Mouse (Mus musculus): ENCODE measurements around the gene Gal. TPM values are rescaled to one million over a fixed set of nuclear protein-coding genes. Genes with fewer than 3 reads are reported as not detected.
A peak's percentile ranks its signal among the peaks of the same experiment; 100 is the strongest.

The Gal gene
- polyA plus RNA-seq (2015; fragmentation: Nextera tagmentation; extraction: Ambion mirVana): 0.68 and 1.0 TPM in 2 replicates

DNA sequence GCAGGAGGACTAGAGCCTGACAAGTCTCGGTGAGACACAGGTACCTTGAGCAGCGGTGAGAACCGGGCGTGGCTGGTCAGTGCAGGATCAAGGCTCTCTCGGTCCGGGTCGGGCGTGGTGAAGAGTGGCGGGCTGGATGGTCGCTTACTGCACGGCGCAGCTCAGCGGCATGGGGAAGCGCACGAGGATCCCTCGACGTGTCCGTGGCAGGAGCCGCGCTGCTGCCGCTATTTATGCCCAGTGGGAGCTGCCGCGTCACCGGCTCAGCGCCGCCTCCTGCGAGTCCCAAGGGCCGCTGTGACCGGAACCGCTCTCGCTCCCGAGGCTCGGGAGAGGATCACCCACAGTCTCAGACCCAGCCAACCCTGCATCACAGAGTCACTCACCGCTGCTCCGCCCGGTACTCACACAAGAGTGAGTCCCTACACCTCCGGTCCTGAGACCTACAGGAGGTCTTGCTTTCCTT is at the start of gene Gal:
Gene Gal, minus strand, starts transcription at position 277 of the 466 bp plus-strand sequence.
- Histone ChIP-seq H3K9ac (peak within 1 kb of the TSS; percentile 19), H3K36me3 (no peaks in the 10 kb centered on the region), H3K9me3 (no peaks in the 10 kb centered on the region), H3K4me2 (peak within 1 kb of the TSS; percentile 57), H3K4me1 (peaks cover 7% of the 10 kb centered on the region), H3K27ac (no peak within 1 kb of the TSS), H3K4me3 (peak within 1 kb of the TSS; percentile 31), H3K27me3 (peaks cover 30% of the 10 kb centered on the region)
- 3% methylated on average over 37 of the region's 37 CpGs for WGBS
- peak; percentile 46 for ATAC-seq (ENCODE audit: borderline replicate concordance, extremely low read depth, low FRiP score, low TSS enrichment)

- ATAC-seq (ENCODE audit: borderline replicate concordance, extremely low read depth, low FRiP score, low TSS enrichment): no peak
- 91% methylated on average over 3 of the region's 3 CpGs for WGBS
- Histone ChIP-seq H3K4me3 (no peak overlapping the region), H3K27me3 (no peaks in the 10 kb centered on the region), H3K4me1 (no peaks in the 10 kb centered on the region), H3K36me3 (peaks cover 93% of the 10 kb centered on the region), H3K9me3 (no peaks in the 10 kb centered on the region), H3K4me2 (no peak overlapping the region), H3K9ac (no peak overlapping the region), H3K27ac (no peak overlapping the region)
These were observed 45.6 kb upstream of the Gal start for GRCm38 (mm10) chr19:3459986-3460385.

DNA sequence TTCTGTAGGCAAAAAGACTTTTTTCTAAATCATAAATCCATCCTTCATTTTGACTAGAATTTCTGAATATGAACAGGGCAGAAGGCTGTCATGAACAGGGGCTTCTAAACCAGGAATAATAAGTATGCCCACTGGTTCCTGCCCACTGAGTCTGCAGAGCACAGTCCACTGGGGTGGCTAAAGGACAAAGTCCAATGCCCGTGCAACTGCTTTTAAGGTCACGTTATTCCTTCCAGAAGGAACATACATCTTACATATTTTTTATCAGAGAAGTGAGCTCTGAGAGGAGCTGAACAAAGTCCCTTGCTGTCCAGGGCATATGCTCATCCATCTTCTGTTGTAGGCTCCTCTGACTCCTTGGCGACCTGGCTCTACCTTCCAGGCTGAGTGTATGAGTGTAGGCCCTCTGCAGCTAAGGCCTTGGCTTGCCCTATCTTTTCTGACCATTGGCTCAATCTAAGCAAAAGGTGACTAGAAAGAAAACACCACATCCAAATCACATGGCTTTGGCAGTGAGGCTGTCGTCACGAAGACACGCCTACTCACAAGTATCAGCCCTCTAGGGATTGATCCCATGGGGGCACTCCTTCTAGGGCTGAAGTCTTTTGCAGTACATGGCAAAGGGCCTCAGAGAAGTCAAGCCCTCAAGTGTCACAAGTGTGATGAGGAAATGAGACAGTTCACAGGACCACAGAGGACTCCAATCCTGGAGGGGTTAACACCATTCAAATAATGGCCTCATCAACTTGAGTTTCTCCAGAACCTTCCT is 44.2 kb upstream of the Gal start:
- 85% methylated on average over 6 of the region's 6 CpGs for WGBS
- Histone ChIP-seq H3K4me1 (no peaks in the 10 kb centered on the region), H3K4me3 (no peak overlapping the region), H3K27me3 (no peaks in the 10 kb centered on the region), H3K9me3 (no peaks in the 10 kb centered on the region), H3K36me3 (peaks cover 92% of the 10 kb centered on the region), H3K9ac (no peak overlapping the region), H3K27ac (no peak overlapping the region), H3K4me2 (no peak overlapping the region)
- ATAC-seq (ENCODE audit: borderline replicate concordance, extremely low read depth, low FRiP score, low TSS enrichment): no peak

- WGBS: 89% methylated on average over 4 of the region's 4 CpGs
- H3K4me1 ChIP-seq: no peaks in the 10 kb centered on the region
- ATAC-seq (ENCODE audit: borderline replicate concordance, extremely low read depth, low FRiP score, low TSS enrichment): no peak
These were observed 43.4 kb upstream of the Gal start for GRCm38 (mm10) chr19:3457700-3458099.

GRCm38 (mm10) chr19:3451649-3452048 is 37.3 kb upstream of the Gal start:
- Histone ChIP-seq H3K9me3 (no peaks in the 10 kb centered on the region), H3K4me1 (0 out of 2 replicates have a peak, but pooled peaks cover 4% of the 10 kb centered on the region), H3K36me3 (peaks cover 27% of the 10 kb centered on the region), H3K27me3 (no peaks in the 10 kb centered on the region), H3K9ac (no peak overlapping the region), H3K27ac (no peak overlapping the region), H3K4me2 (no peak overlapping the region), H3K4me3 (no peak overlapping the region)
- WGBS: 42% methylated on average over 6 of the region's 6 CpGs
- ATAC-seq (ENCODE audit: borderline replicate concordance, extremely low read depth, low FRiP score, low TSS enrichment): 0 out of 2 replicates have a peak, but pooled peaks have one; percentile 44

More at GRCm38 (mm10) chr19:3457700-3458099, 43.4 kb upstream of the Gal start:
- Histone ChIP-seq H3K4me2 (no peak overlapping the region), H3K36me3 (peaks cover 84% of the 10 kb centered on the region), H3K4me3 (no peak overlapping the region), H3K27me3 (no peaks in the 10 kb centered on the region), H3K9me3 (no peaks in the 10 kb centered on the region), H3K9ac (no peak overlapping the region), H3K27ac (no peak overlapping the region)

- Histone ChIP-seq H3K4me2 (no peak overlapping the region), H3K9me3 (no peaks in the 10 kb centered on the region), H3K36me3 (peaks cover 26% of the 10 kb centered on the region), H3K4me1 (0 out of 2 replicates have a peak, but pooled peaks cover 4% of the 10 kb centered on the region), H3K9ac (no peak overlapping the region), H3K27ac (no peak overlapping the region), H3K27me3 (no peaks in the 10 kb centered on the region), H3K4me3 (no peak overlapping the region)
- peak; percentile 61; the same call in 1 of the 2 replicates for ATAC-seq (ENCODE audit: borderline replicate concordance, extremely low read depth, low FRiP score, low TSS enrichment)
- WGBS: 20% methylated on average over 6 of the region's 6 CpGs
These were observed 36.8 kb upstream of the Gal start for GRCm38 (mm10) chr19:3451170-3451569.

GRCm38 (mm10) chr19:3450714-3451113 is 36.4 kb upstream of the Gal start:
- 0 out of 2 replicates have a peak, but pooled peaks cover 4% of the 10 kb centered on the region for H3K4me1 ChIP-seq
- WGBS: 77% methylated on average over 3 of the region's 3 CpGs

GRCm38 (mm10) chr19:3449248-3449647 is 34.9 kb upstream of the Gal start:
- no peaks in the 10 kb centered on the region for H3K9me3 ChIP-seq
- 50% methylated on average over 3 of the region's 3 CpGs for WGBS
- peaks cover 7% of the 10 kb centered on the region for H3K36me3 ChIP-seq
- ATAC-seq (ENCODE audit: borderline replicate concordance, extremely low read depth, low FRiP score, low TSS enrichment): no peak
- H3K4me2 ChIP-seq: no peak overlapping the region
- H3K4me1 ChIP-seq: 0 out of 2 replicates have a peak, but pooled peaks cover 4% of the 10 kb centered on the region
- no peaks in the 10 kb centered on the region for H3K27me3 ChIP-seq
- H3K4me3 ChIP-seq: no peak overlapping the region
- no peak overlapping the region for H3K27ac ChIP-seq
- no peak overlapping the region for H3K9ac ChIP-seq

More at GRCm38 (mm10) chr19:3450714-3451113, 36.4 kb upstream of the Gal start:
- Histone ChIP-seq H3K9ac (no peak overlapping the region), H3K4me2 (no peak overlapping the region), H3K27ac (no peak overlapping the region), H3K36me3 (peaks cover 22% of the 10 kb centered on the region), H3K4me3 (no peak overlapping the region), H3K27me3 (no peaks in the 10 kb centered on the region), H3K9me3 (no peaks in the 10 kb centered on the region)
- ATAC-seq (ENCODE audit: borderline replicate concordance, extremely low read depth, low FRiP score, low TSS enrichment): no peak

GRCm38 (mm10) chr19:3447348-3447747 is 33.0 kb upstream of the Gal start:
- Histone ChIP-seq H3K4me2 (no peak overlapping the region), H3K27me3 (no peaks in the 10 kb centered on the region), H3K9ac (no peak overlapping the region), H3K4me1 (0 out of 2 replicates have a peak, but pooled peaks cover 4% of the 10 kb centered on the region), H3K9me3 (no peaks in the 10 kb centered on the region), H3K36me3 (no peaks in the 10 kb centered on the region), H3K4me3 (no peak overlapping the region), H3K27ac (no peak overlapping the region)
- ATAC-seq (ENCODE audit: borderline replicate concordance, extremely low read depth, low FRiP score, low TSS enrichment): no peak
- 62% methylated on average over 3 of the region's 3 CpGs for WGBS

DNA sequence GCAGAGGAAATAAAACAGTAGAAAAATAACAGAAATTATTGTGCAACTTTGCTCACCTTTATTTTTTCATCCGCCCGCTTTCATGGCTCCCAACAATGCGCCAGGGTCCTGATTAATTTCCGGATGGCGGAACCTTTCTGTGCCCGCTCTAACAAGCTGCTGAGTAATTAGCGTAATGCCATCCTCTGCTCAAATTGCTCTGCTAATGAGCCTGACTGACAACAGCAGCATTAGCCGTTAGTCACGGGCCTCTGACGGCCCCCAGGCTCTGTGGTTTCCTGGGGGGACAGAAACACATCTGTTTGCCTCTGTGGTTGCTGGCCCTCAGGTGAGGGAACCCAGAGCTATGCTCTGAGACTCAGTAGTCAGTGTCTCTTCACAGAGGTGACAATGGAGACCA is 26.7 kb upstream of the Gal start:
- Histone ChIP-seq H3K27ac (no peak overlapping the region), H3K9me3 (no peaks in the 10 kb centered on the region), H3K9ac (no peak overlapping the region), H3K4me3 (no peak overlapping the region), H3K36me3 (no peaks in the 10 kb centered on the region), H3K27me3 (no peaks in the 10 kb centered on the region), H3K4me2 (no peak overlapping the region), H3K4me1 (no peaks in the 10 kb centered on the region)
- no peak for ATAC-seq (ENCODE audit: borderline replicate concordance, extremely low read depth, low FRiP score, low TSS enrichment)
- 77% methylated on average over 10 of the region's 10 CpGs for WGBS

DNA sequence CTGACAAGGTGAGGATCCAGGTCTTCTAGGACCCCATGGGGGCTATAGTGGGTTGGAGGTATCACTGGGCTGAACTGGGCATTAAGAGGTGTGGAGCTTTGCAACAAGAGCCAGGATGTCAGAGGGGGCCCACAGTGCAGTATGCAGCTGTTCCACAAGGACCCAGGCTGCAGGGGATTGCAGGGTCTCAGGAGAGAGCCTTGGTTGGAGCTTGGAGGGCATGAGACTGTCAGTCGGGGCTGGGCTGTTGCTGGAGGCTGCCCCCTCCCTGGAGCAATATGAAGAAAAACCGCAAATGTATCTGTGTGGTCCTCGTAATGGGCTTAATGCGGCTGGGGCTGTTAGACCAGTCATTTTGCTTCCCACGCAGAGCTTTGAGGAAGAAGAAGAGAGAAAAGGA is 26.3 kb upstream of the Gal start:
- WGBS: 69% methylated on average over 5 of the region's 5 CpGs
- Histone ChIP-seq H3K36me3 (no peaks in the 10 kb centered on the region), H3K4me3 (no peak overlapping the region), H3K4me2 (no peak overlapping the region), H3K4me1 (no peaks in the 10 kb centered on the region), H3K27me3 (no peaks in the 10 kb centered on the region), H3K9me3 (no peaks in the 10 kb centered on the region), H3K9ac (no peak overlapping the region), H3K27ac (no peak overlapping the region)
- no peak for ATAC-seq (ENCODE audit: borderline replicate concordance, extremely low read depth, low FRiP score, low TSS enrichment)

DNA sequence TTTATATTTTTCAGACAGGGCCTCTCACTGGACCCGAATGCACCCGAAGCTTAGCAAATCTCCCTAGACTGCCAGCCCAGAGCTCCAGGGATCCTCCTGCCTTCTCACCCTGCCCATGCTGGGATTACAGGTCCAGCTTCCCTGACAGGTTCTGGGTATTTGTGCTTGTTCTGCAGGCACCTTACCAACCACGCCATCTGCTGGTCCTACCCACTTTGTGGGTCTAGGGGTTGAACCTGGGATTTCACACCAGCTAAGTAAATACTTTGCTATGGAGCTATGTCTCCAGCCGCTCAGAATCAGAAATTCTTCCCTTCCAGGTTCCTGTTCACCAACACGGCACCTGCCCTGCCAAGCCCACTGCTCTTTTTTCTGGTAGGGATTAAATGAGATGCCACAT is 23.6 kb upstream of the Gal start:
- Histone ChIP-seq H3K36me3 (no peaks in the 10 kb centered on the region), H3K4me2 (no peak overlapping the region), H3K27ac (no peak overlapping the region), H3K4me3 (no peak overlapping the region), H3K9ac (no peak overlapping the region), H3K9me3 (no peaks in the 10 kb centered on the region), H3K27me3 (no peaks in the 10 kb centered on the region), H3K4me1 (no peaks in the 10 kb centered on the region)
- no peak for ATAC-seq (ENCODE audit: borderline replicate concordance, extremely low read depth, low FRiP score, low TSS enrichment)
- WGBS: 57% methylated on average over 5 of the region's 5 CpGs
